Mouse (Mus musculus) intestine, embryonic 14.5 days (tissue): ENCODE results near the gene Eef1e1. TPM values are rescaled to one million over a fixed set of nuclear protein-coding genes. Genes with fewer than 3 reads are reported as not detected.
"Not testable (repeated sequence)": the region's sequence is repeated elsewhere in the genome, so short reads cannot be mapped to it uniquely, and the experiment has no call there.

Experiments used
- ATAC-seq: fragments of 200-750 bp; cut with Nextera tagmentation; replicated peaks from 2 replicates; pipeline ENCODE4 v1.8.0; 2017; ENCODE audit warnings: low read depth, moderate number of reproducible peaks, moderate TSS enrichment, moderate library complexity; ENCODE audit not compliant: low FRiP score, low TSS enrichment
- DNase-seq: peaks from one replicate; pipeline ENCODE4 v3.0.0-alpha.2; 2018; ENCODE audit warnings: low spot score
- H3K27ac ChIP-seq: fragments of 300-500 bp; sonication (generic); 2 replicates; pipeline ENCODE4 v1.5.1; 2014; ENCODE audit warnings: low read depth, mild to moderate bottlenecking, control low read depth
- H3K27me3 ChIP-seq: fragments of 300-500 bp; sonication (generic); replicated peaks from 2 replicates; pipeline ENCODE4 v1.6.1; 2014; ENCODE audit warnings: low read length, control low read depth; ENCODE audit not compliant: control insufficient read depth, insufficient read depth
- H3K36me3 ChIP-seq: fragments of 300-500 bp; sonication (generic); 2 replicates; pipeline ENCODE4 v1.6.1; 2014; ENCODE audit warnings: low read length, control low read depth; ENCODE audit not compliant: control insufficient read depth, insufficient read depth
- H3K4me1 ChIP-seq: fragments of 300-500 bp; sonication (generic); replicated peaks from 2 replicates; pipeline ENCODE4 v1.6.1; 2014; ENCODE audit warnings: low read length, control low read depth, mixed read lengths; ENCODE audit not compliant: control insufficient read depth, insufficient read depth
- H3K4me2 ChIP-seq: fragments of 300-500 bp; sonication (generic); 2 replicates; pipeline ENCODE4 v1.6.1; 2014; ENCODE audit warnings: low read length
- H3K4me3 ChIP-seq: fragments of 300-500 bp; sonication (generic); 2 replicates; pipeline ENCODE4 v1.5.1; 2014; ENCODE audit warnings: low read depth, low read length, control low read depth, mixed read lengths
- H3K9ac ChIP-seq: fragments of 300-500 bp; sonication (generic); 2 replicates; pipeline ENCODE4 v1.6.1; 2014; ENCODE audit warnings: mild to moderate bottlenecking, low read length
- H3K9me3 ChIP-seq: fragments of 300-500 bp; sonication (generic); 2 replicates; pipeline ENCODE4 v1.6.1; 2016; ENCODE audit warnings: low read length, control low read depth; ENCODE audit not compliant: control insufficient read depth
- WGBS: fragments of 180-500 bp; shearing (Covaris S2); extraction: QIAGEN DNeasy Blood & Tissue Kit; methylation state at CpG from one replicate; pipeline ENCODE4 v1.1.7; 2014; 5-methylcytosine and 5-hydroxymethylcytosine counted together
- polyA plus RNA-seq: library from polyadenylated mRNA; unstranded; fragments of >200 nt; fragmentation: Nextera tagmentation; extraction: Ambion mirVana; gene quantifications from 2 replicates; pipeline ENCODE4 v1.2.1, GENCODE M21; 2014

Gene Eef1e1
- 57.0 and 57.4 TPM in 2 replicates for polyA plus RNA-seq

- Histone ChIP-seq H3K9ac (peak within 1 kb of the TSS; percentile 84), H3K27ac (peak within 1 kb of the TSS; percentile 83), H3K36me3 (peaks cover 32% of the 10 kb centered on the region), H3K9me3 (no peaks in the 10 kb centered on the region), H3K27me3 (no peaks in the 10 kb centered on the region), H3K4me3 (peak within 1 kb of the TSS; percentile 73), H3K4me1 (0 out of 2 replicates have a peak, but pooled peaks cover 3% of the 10 kb centered on the region), H3K4me2 (peak within 1 kb of the TSS; percentile 52)
- ATAC-seq = peak; percentile 99
- WGBS = 1% methylated on average over 59 of the region's 59 CpGs
- DNase-seq = peak; percentile 95
Measured at GRCm38 (mm10) chr13:38658528-38659280, at the start of gene Eef1e1. TSS of gene Eef1e1 (minus strand) at chr13:38659058.

GRCm38 (mm10) chr13:38690845-38691244 is 32.0 kb upstream of the Eef1e1 start:
- no peak for DNase-seq
- H3K4me3 ChIP-seq = no peak overlapping the region
- 86% methylated on average over 6 of the region's 6 CpGs for WGBS
- no peaks in the 10 kb centered on the region for H3K27me3 ChIP-seq
- H3K36me3 ChIP-seq = no peaks in the 10 kb centered on the region
- no peaks in the 10 kb centered on the region for H3K4me1 ChIP-seq
- no peak overlapping the region for H3K9ac ChIP-seq
- ATAC-seq = no peak
- H3K9me3 ChIP-seq = no peaks in the 10 kb centered on the region
- no peak overlapping the region for H3K4me2 ChIP-seq
- H3K27ac ChIP-seq = no peak overlapping the region

GRCm38 (mm10) chr13:38690028-38690427 is 31.2 kb upstream of the Eef1e1 start:
- no peak for ATAC-seq
- Histone ChIP-seq H3K4me1 (no peaks in the 10 kb centered on the region), H3K4me2 (no peak overlapping the region), H3K4me3 (no peak overlapping the region), H3K9me3 (no peaks in the 10 kb centered on the region), H3K27ac (no peak overlapping the region), H3K36me3 (no peaks in the 10 kb centered on the region), H3K9ac (no peak overlapping the region), H3K27me3 (no peaks in the 10 kb centered on the region)
- WGBS = 38% methylated on average over 3 of the region's 3 CpGs
- peak; percentile 66 for DNase-seq

GRCm38 (mm10) chr13:38688761-38689160 is 29.9 kb upstream of the Eef1e1 start:
- no peaks in the 10 kb centered on the region for H3K9me3 ChIP-seq
- WGBS = 89% methylated on average over 11 of the region's 11 CpGs

GRCm38 (mm10) chr13:38672336-38672735 is 13.5 kb upstream of the Eef1e1 start:
- H3K27ac ChIP-seq = no peak overlapping the region
- H3K27me3 ChIP-seq = no peaks in the 10 kb centered on the region
- DNase-seq = no peak
- H3K4me1 ChIP-seq = no peaks in the 10 kb centered on the region
- H3K9me3 ChIP-seq = no peaks in the 10 kb centered on the region
- no peak overlapping the region for H3K4me3 ChIP-seq
- H3K4me2 ChIP-seq = no peak overlapping the region
- ATAC-seq = no peak
- H3K9ac ChIP-seq = no peak overlapping the region
- 84% methylated on average over 9 of the region's 9 CpGs for WGBS
- H3K36me3 ChIP-seq = no peaks in the 10 kb centered on the region

More at GRCm38 (mm10) chr13:38688761-38689160, 29.9 kb upstream of the Eef1e1 start:
- Histone ChIP-seq H3K4me2 (no peak overlapping the region), H3K9ac (no peak overlapping the region), H3K4me1 (no peaks in the 10 kb centered on the region), H3K27me3 (no peaks in the 10 kb centered on the region), H3K4me3 (no peak overlapping the region), H3K27ac (no peak overlapping the region), H3K36me3 (no peaks in the 10 kb centered on the region)
- ATAC-seq (no peak), DNase-seq (no peak)

GRCm38 (mm10) chr13:38671451-38671850 is 12.6 kb upstream of the Eef1e1 start:
- H3K4me2 ChIP-seq, H3K4me3 ChIP-seq, H3K9ac ChIP-seq, ATAC-seq, DNase-seq, H3K9me3 ChIP-seq, H3K4me1 ChIP-seq, H3K27me3 ChIP-seq, H3K27ac ChIP-seq, H3K36me3 ChIP-seq: not testable (repeated sequence)
- WGBS = 90% methylated on average over 6 of the region's 6 CpGs

- H3K4me2 ChIP-seq = no peak overlapping the region
- H3K36me3 ChIP-seq = no peaks in the 10 kb centered on the region
- H3K9me3 ChIP-seq = no peaks in the 10 kb centered on the region
- H3K27ac ChIP-seq = no peak overlapping the region
- H3K4me1 ChIP-seq = no peaks in the 10 kb centered on the region
- H3K9ac ChIP-seq = no peak overlapping the region
- H3K27me3 ChIP-seq = no peaks in the 10 kb centered on the region
- no peak overlapping the region for H3K4me3 ChIP-seq
- ATAC-seq (no peak), DNase-seq (no peak)
Measured at GRCm38 (mm10) chr13:38670051-38670450, 11.2 kb upstream of the Eef1e1 start.

- Histone ChIP-seq H3K4me3 (no peak overlapping the region), H3K4me2 (no peak overlapping the region), H3K36me3 (no peaks in the 10 kb centered on the region), H3K27me3 (no peaks in the 10 kb centered on the region), H3K27ac (no peak overlapping the region), H3K9ac (no peak overlapping the region), H3K9me3 (no peaks in the 10 kb centered on the region), H3K4me1 (no peaks in the 10 kb centered on the region)
- DNase-seq (no peak), ATAC-seq (no peak)
- 29% methylated on average over 2 of the region's 2 CpGs for WGBS
Measured at GRCm38 (mm10) chr13:38668514-38668913, 9.7 kb upstream of the Eef1e1 start.

- WGBS = 43% methylated on average over 1 of the region's 1 CpGs
- DNase-seq = no peak
- Histone ChIP-seq H3K27ac (no peak overlapping the region), H3K4me3 (no peak overlapping the region), H3K9ac (no peak overlapping the region), H3K4me2 (no peak overlapping the region), H3K27me3 (no peaks in the 10 kb centered on the region), H3K9me3 (no peaks in the 10 kb centered on the region), H3K4me1 (no peaks in the 10 kb centered on the region), H3K36me3 (no peaks in the 10 kb centered on the region)
- no peak for ATAC-seq
Measured at GRCm38 (mm10) chr13:38664753-38665152, 5.9 kb upstream of the Eef1e1 start.
